Mouse (Mus musculus) megakaryocyte, embryonic 14.5 days (primary cell): ENCODE measurements around the gene Gtsf2.
A peak's percentile ranks its signal among the peaks of the same experiment; 100 is the strongest.

Experiments used
- FLI1 ChIP-seq: IDR thresholded peaks from 2 replicates; pipeline ENCODE4 v1.6.1; 2012; ENCODE audit warnings: low read length, inconsistent platforms, mixed read lengths
- GATA1 ChIP-seq: IDR thresholded peaks from 3 replicates; pipeline ENCODE4 v1.6.1; 2012; ENCODE audit warnings: mixed read lengths, low read length, inconsistent platforms, borderline replicate concordance

DNA sequence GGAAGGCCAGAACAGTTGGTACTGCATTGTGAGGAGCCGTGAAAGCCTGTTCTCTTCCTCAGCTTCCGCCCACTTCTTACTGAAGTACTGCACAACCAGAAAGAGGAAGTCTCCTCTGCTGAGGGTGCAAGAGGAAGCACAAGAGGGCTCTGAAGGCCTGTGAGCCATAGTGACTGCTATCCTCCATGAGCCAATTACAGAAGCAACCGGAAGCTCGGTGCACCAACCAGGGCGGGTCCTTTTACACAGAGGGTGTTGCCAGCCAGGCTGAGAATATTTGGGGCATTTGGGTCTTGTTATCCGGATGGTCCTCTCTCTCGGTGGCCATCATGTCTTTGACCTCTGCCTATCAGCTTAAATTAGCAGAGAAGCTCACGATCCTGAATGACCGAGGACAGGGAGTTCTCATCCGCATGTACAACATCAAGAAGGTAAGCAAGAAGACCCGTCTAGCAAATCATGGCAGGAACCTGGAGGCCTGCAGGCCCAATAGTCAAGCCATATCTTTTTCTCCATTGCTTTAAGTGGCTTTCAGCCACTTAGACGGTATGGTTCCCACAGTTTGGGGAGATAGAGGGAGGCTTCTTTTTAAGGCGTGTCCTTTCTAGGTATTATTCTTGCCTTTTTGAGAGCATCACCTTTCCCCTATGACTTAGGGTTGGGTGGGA is 5.4 kb upstream of the Gtsf2 start, which contains the start of gene Nckap1l:
- TF ChIP-seq GATA1: no peak
- TF ChIP-seq FLI1: 0 out of 2 replicates have a peak, but pooled peaks have one; percentile 30
